Mouse (Mus musculus) kidney, postnatal 0 days (tissue): ENCODE results near the gene Itk. TPM values are rescaled to one million over a fixed set of nuclear protein-coding genes. Genes with fewer than 3 reads are reported as not detected.

Source experiments
- ATAC-seq: fragments of 200-750 bp; cut with Nextera tagmentation; replicated peaks from 2 replicates; pipeline ENCODE4 v1.8.0; 2017; ENCODE audit warnings: low read depth, moderate number of reproducible peaks, moderate TSS enrichment, moderate library complexity; ENCODE audit not compliant: low FRiP score
- DNase-seq: peaks from one replicate; pipeline ENCODE4 v3.0.0-alpha.2; 2016; ENCODE audit warnings: low spot score
- H3K27ac ChIP-seq: fragments of 300-500 bp; sonication (generic); 2 replicates; pipeline ENCODE4 v1.5.1; 2014; ENCODE audit warnings: mild to moderate bottlenecking
- H3K27me3 ChIP-seq: fragments of 300-500 bp; sonication (generic); 2 replicates; pipeline ENCODE4 v1.6.1; 2014; ENCODE audit warnings: low read length, mixed read lengths; ENCODE audit not compliant: insufficient read depth
- H3K36me3 ChIP-seq: fragments of 300-500 bp; sonication (generic); 2 replicates; pipeline ENCODE4 v1.6.1; 2014; ENCODE audit warnings: low read length, mixed read lengths; ENCODE audit not compliant: insufficient read depth
- H3K4me1 ChIP-seq: fragments of 300-500 bp; sonication (generic); replicated peaks from 2 replicates; pipeline ENCODE4 v1.6.1; 2014; ENCODE audit warnings: antibody characterized with exemption, low read length, mixed read lengths; ENCODE audit not compliant: insufficient read depth
- H3K4me2 ChIP-seq: fragments of 300-500 bp; sonication (generic); 2 replicates; pipeline ENCODE4 v1.6.1; 2014; ENCODE audit warnings: mild to moderate bottlenecking, low read length, moderate library complexity, mixed read lengths
- H3K4me3 ChIP-seq: fragments of 300-500 bp; sonication (generic); replicated peaks from 2 replicates; pipeline ENCODE4 v1.5.1; 2014; ENCODE audit warnings: low read depth, low read length
- H3K9ac ChIP-seq: fragments of 300-500 bp; sonication (generic); 2 replicates; pipeline ENCODE4 v1.6.1; 2014; ENCODE audit warnings: low read depth, low read length
- H3K9me3 ChIP-seq: fragments of 300-500 bp; sonication (generic); replicated peaks from 2 replicates; pipeline ENCODE4 v1.6.1; 2016; ENCODE audit warnings: low read length, inconsistent platforms, mixed read lengths
- CTCF ChIP-seq: IDR thresholded peaks from 2 replicates; pipeline ENCODE4 v1.5.1; 2016; ENCODE audit warnings: antibody characterized with exemption, low read depth, mild to moderate bottlenecking, moderate library complexity
- WGBS: fragments of 180-500 bp; shearing (Covaris S2); extraction: QIAGEN DNeasy Blood & Tissue Kit; methylation state at CpG from one replicate; pipeline ENCODE4 v1.1.7; 2014; 5-methylcytosine and 5-hydroxymethylcytosine counted together
- polyA plus RNA-seq: library from polyadenylated mRNA; unstranded; fragments of >200 nt; fragmentation: Nextera tagmentation; extraction: Ambion mirVana; gene quantifications from 2 replicates; pipeline ENCODE4 v1.2.1, GENCODE M21; 2015

The Itk gene
- polyA plus RNA-seq, 1 experiment from 2014 or later = 0.05 TPM

- Histone ChIP-seq H3K4me2 (no peak overlapping the region), H3K27ac (no peak overlapping the region), H3K27me3 (no peaks in the 10 kb centered on the region), H3K4me1 (no peaks in the 10 kb centered on the region), H3K4me3 (no peak overlapping the region), H3K9me3 (no peaks in the 10 kb centered on the region), H3K36me3 (no peaks in the 10 kb centered on the region), H3K9ac (no peak overlapping the region)
- ATAC-seq (no peak), DNase-seq (no peak)
- WGBS = 81% methylated on average over 2 of the region's 2 CpGs
- no peak for TF ChIP-seq CTCF
Observed at GRCm38 (mm10) chr11:46395088-46395487, 5.8 kb upstream of the Itk start.

DNA sequence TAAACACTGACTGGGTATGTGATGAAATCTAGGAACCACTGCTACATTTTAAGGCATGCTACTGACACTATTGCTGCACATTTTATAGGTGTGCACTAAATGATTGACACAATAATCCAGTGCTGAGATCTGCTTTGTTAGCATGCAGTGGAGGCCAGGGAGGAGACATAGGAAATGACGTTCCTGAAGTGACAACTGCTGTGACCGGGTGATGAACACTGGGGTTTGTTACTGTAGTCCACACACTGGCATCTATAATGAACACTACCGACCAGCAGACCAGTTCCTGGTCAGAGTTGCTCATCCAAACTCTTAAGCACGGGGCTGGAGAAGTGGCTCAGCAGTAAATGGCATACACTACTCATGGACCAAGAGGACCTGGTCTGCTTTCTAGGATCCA is 4.1 kb upstream of the Itk start:
- Histone ChIP-seq H3K27me3 (no peaks in the 10 kb centered on the region), H3K36me3 (no peaks in the 10 kb centered on the region), H3K9ac (no peak overlapping the region), H3K27ac (no peak overlapping the region), H3K4me1 (no peaks in the 10 kb centered on the region), H3K4me2 (no peak overlapping the region), H3K4me3 (no peak overlapping the region), H3K9me3 (no peaks in the 10 kb centered on the region)
- DNase-seq = no peak
- no peak for TF ChIP-seq CTCF
- 71% methylated on average over 4 of the region's 4 CpGs for WGBS
- ATAC-seq = no peak

GRCm38 (mm10) chr11:46392890-46393289 is 3.6 kb upstream of the Itk start:
- H3K27ac ChIP-seq = no peak overlapping the region
- H3K4me3 ChIP-seq = no peak overlapping the region
- no peak for TF ChIP-seq CTCF
- no peaks in the 10 kb centered on the region for H3K9me3 ChIP-seq
- no peak overlapping the region for H3K9ac ChIP-seq
- no peaks in the 10 kb centered on the region for H3K4me1 ChIP-seq
- no peaks in the 10 kb centered on the region for H3K36me3 ChIP-seq
- no peak for ATAC-seq
- WGBS = 64% methylated on average over 7 of the region's 7 CpGs
- DNase-seq = no peak
- H3K4me2 ChIP-seq = no peak overlapping the region
- H3K27me3 ChIP-seq = no peaks in the 10 kb centered on the region

DNA sequence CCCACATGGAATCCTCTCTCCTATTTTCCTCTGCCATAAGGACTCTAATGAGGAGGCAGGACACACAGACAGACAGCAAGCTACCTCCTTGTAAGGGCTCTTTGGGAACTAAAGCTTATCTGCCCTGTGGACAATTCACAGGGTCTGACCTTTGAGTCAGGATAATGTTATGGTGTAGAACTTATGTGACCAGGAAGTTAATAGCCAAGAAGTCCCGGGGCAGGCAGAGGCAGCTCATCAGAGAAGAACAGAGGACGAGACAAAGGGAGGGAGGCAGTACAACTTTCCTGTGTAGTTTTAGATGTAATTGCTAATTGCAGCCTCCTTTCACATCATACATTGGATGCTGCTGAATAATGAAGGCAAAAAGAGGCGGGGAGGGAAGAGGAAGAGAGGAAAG is 1.3 kb upstream of the Itk start:
- H3K4me1 ChIP-seq = no peaks in the 10 kb centered on the region
- no peak for DNase-seq

GRCm38 (mm10) chr11:46388438-46388837 is 877 bp downstream of the Itk start:
- Histone ChIP-seq H3K9ac (no peak overlapping the region), H3K27me3 (no peaks in the 10 kb centered on the region), H3K4me1 (no peaks in the 10 kb centered on the region), H3K4me3 (no peak overlapping the region), H3K4me2 (no peak overlapping the region), H3K9me3 (no peaks in the 10 kb centered on the region), H3K36me3 (no peaks in the 10 kb centered on the region), H3K27ac (no peak overlapping the region)
- WGBS = 37% methylated on average over 6 of the region's 6 CpGs
- no peak for DNase-seq
- TF ChIP-seq CTCF = no peak
- ATAC-seq = no peak

More for the DNA sequence above, 1.3 kb upstream of the Itk start:
- Histone ChIP-seq H3K36me3 (no peaks in the 10 kb centered on the region), H3K27ac (no peak overlapping the region), H3K9ac (no peak overlapping the region), H3K4me2 (no peak overlapping the region), H3K27me3 (no peaks in the 10 kb centered on the region), H3K4me3 (no peak overlapping the region), H3K9me3 (no peaks in the 10 kb centered on the region)
- no peak for TF ChIP-seq CTCF
- 42% methylated on average over 3 of the region's 3 CpGs for WGBS
- no peak for ATAC-seq

- DNase-seq (no peak), ATAC-seq (no peak)
- H3K4me3 ChIP-seq = no peak overlapping the region
- H3K27ac ChIP-seq = no peak overlapping the region
- no peak overlapping the region for H3K4me2 ChIP-seq
- H3K27me3 ChIP-seq = no peaks in the 10 kb centered on the region
- no peak overlapping the region for H3K9ac ChIP-seq
- no peaks in the 10 kb centered on the region for H3K4me1 ChIP-seq
- WGBS = 93% methylated on average over 8 of the region's 8 CpGs
- no peak for TF ChIP-seq CTCF
- no peaks in the 10 kb centered on the region for H3K36me3 ChIP-seq
- no peaks in the 10 kb centered on the region for H3K9me3 ChIP-seq
Observed at GRCm38 (mm10) chr11:46387061-46387460, 2.3 kb downstream of the Itk start.

DNA sequence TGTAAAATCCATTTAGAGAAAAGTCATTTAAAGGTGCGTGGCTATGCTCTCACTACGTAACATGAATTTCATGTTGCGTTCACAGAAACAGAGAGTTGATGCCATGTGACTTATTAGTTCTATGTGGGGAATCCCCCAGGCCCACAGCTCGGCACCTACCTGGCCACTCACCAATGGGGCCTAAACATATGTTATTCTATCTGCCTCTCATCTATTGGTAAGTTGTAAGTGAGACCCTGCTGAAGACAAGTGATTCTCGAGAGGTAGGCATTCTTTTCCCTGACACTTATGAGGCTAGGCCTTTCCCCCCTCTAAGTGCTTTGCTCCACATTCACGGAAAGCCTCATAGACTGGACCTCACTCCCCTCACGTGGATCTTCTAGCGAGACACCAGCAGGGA is 2.8 kb downstream of the Itk start:
- no peak for ATAC-seq
- Histone ChIP-seq H3K4me3 (no peak overlapping the region), H3K27ac (no peak overlapping the region), H3K9ac (no peak overlapping the region), H3K4me1 (no peaks in the 10 kb centered on the region), H3K9me3 (no peaks in the 10 kb centered on the region), H3K27me3 (no peaks in the 10 kb centered on the region), H3K4me2 (no peak overlapping the region), H3K36me3 (no peaks in the 10 kb centered on the region)
- 83% methylated on average over 8 of the region's 8 CpGs for WGBS
- DNase-seq = no peak
- TF ChIP-seq CTCF = no peak
